In genomic region chr16:56058151-56058550, GRCm38 (mm10) we compare ENCODE assay signal across 33 mouse cellular contexts. TPM values are rescaled to one million over a fixed set of nuclear protein-coding genes. Genes with fewer than 3 reads are reported as not detected.
DNase-seq lines count a peak whose midpoint lies in the region; ATAC-seq lines count a peak whose summit lies in the region.
"Had no signal": no experiment of that assay in that cellular context is flagged by ENCODE, and none has a peak within 500 bp of the region (broad histone marks: within the 10 kb centered on the region; RNA-seq: fewer than 3 reads in every experiment).

No protein-coding gene starts in this region.

- H3K27me3 ChIP-seq in forebrain, embryonic 10.5 days (ENCODE audit: poor library complexity, severe bottlenecking) = no peaks in the 10 kb centered on the region
- no peaks in the 10 kb centered on the region for H3K27me3 ChIP-seq in forebrain, embryonic 12.5 days
- no peaks in the 10 kb centered on the region for H3K27me3 ChIP-seq in liver, embryonic 13.5 days
- no peaks in the 10 kb centered on the region for H3K27me3 ChIP-seq in liver, embryonic 11.5 days (replicated peaks; ENCODE audit: control insufficient read depth, insufficient read depth, low read length)
- H3K27me3 ChIP-seq in forebrain, embryonic 14.5 days (replicated peaks; ENCODE audit: control insufficient read depth, insufficient read depth, low read length) = no peaks in the 10 kb centered on the region
- H3K27me3 ChIP-seq in midbrain, embryonic 16.5 days (ENCODE audit: control insufficient read depth, insufficient read depth, low read depth, low read length) = no peaks in the 10 kb centered on the region
- H3K27me3 ChIP-seq: CH12.LX; heart, embryonic 15.5 days; hindbrain, embryonic 12.5 days; kidney, embryonic 15.5 days; neural tube, embryonic 12.5 days had no signal

- H3K9ac ChIP-seq in forebrain, embryonic 12.5 days = no peak overlapping the region
- H3K9ac ChIP-seq in liver, embryonic 13.5 days = no peak overlapping the region
- no peak overlapping the region for H3K9ac ChIP-seq in liver, embryonic 11.5 days (ENCODE audit: low read depth, low read length)
- no peak overlapping the region for H3K9ac ChIP-seq in forebrain, embryonic 14.5 days (ENCODE audit: low read length)
- no peak overlapping the region for H3K9ac ChIP-seq in midbrain, embryonic 16.5 days (ENCODE audit: low read depth, low read length)
- H3K9ac ChIP-seq: heart, embryonic 15.5 days; hindbrain, embryonic 12.5 days; kidney, embryonic 15.5 days; liver, embryonic 14.5 days; neural tube, embryonic 12.5 days had no signal

- H3K4me3 ChIP-seq in forebrain, embryonic 10.5 days = no peak overlapping the region
- H3K4me3 ChIP-seq in forebrain, embryonic 12.5 days (replicated peaks) = no peak overlapping the region
- no peak overlapping the region for H3K4me3 ChIP-seq in liver, embryonic 13.5 days (replicated peaks)
- H3K4me3 ChIP-seq in liver, embryonic 11.5 days (ENCODE audit: low read depth, low read length) = no peak overlapping the region
- no peak overlapping the region for H3K4me3 ChIP-seq in forebrain, embryonic 14.5 days (ENCODE audit: low read depth, low read length)
- no peak overlapping the region for H3K4me3 ChIP-seq in midbrain, embryonic 16.5 days (ENCODE audit: low read depth, low read length)
- H3K4me3 ChIP-seq: gastrocnemius, adult 2 months; heart, adult 2 months; heart, embryonic 15.5 days; hindbrain, embryonic 12.5 days; kidney, embryonic 15.5 days; layer of hippocampus, adult 2 months; myocyte; neural tube, embryonic 12.5 days had no signal

- H3K4me1 ChIP-seq in forebrain, embryonic 10.5 days = peaks cover 27% of the 10 kb centered on the region
- peaks cover 13% of the 10 kb centered on the region for H3K4me1 ChIP-seq in forebrain, embryonic 12.5 days
- H3K4me1 ChIP-seq in liver, embryonic 13.5 days (replicated peaks) = peaks cover 6% of the 10 kb centered on the region
- H3K4me1 ChIP-seq in liver, embryonic 11.5 days (replicated peaks; ENCODE audit: control insufficient read depth, insufficient read depth, low read length) = no peaks in the 10 kb centered on the region
- H3K4me1 ChIP-seq in forebrain, embryonic 14.5 days (ENCODE audit: control insufficient read depth, insufficient read depth, low read length) = peaks cover 2% of the 10 kb centered on the region; the same call in 1 of the 2 replicates
- H3K4me1 ChIP-seq in midbrain, embryonic 16.5 days (ENCODE audit: control insufficient read depth, insufficient read depth, low read length) = 0 out of 2 replicates have a peak, but pooled peaks cover 2% of the 10 kb centered on the region
- H3K4me1 ChIP-seq: heart, embryonic 15.5 days; hindbrain, embryonic 12.5 days; kidney, embryonic 15.5 days; neural tube, embryonic 12.5 days had no signal

- no peak for DNase-seq in forebrain, embryonic 10.5 days (ENCODE audit: extremely low spot score, low spot score)
- DNase-seq in liver, embryonic 13.5 days = no peak
- DNase-seq in liver, embryonic 11.5 days (ENCODE audit: low spot score) = no peak
- no peak for DNase-seq in forebrain, embryonic 14.5 days (ENCODE audit: low spot score)
- DNase-seq in layer of hippocampus, postnatal 36 days = no peak
- DNase-seq in right cerebral cortex, adult 18-20 months = no peak
- DNase-seq: adrenal gland, adult 8-10 months; cerebellum, adult 2 months; cerebellum, postnatal 14 days; gastrocnemius, adult 2 months; gastrocnemius, postnatal 36 days; heart, adult 2 months; kidney, adult 18-20 months; kidney, postnatal 25 days; left cerebral cortex, postnatal 4 days; lung, adult 2 months; lung, postnatal 10 days; right cerebral cortex, postnatal 4 days; thymus, adult 2 months; thymus, postnatal 4 days had no signal

- ATAC-seq in forebrain, embryonic 12.5 days (ENCODE audit: low FRiP score) = no peak
- 0 out of 2 replicates have a peak, but pooled peaks have one; percentile 48 for ATAC-seq in liver, embryonic 13.5 days (ENCODE audit: low read depth)
- ATAC-seq in liver, embryonic 11.5 days (replicated peaks; ENCODE audit: low FRiP score) = no peak
- 0 out of 2 replicates have a peak, but pooled peaks have one; percentile 22 for ATAC-seq in forebrain, embryonic 14.5 days
- no peak for ATAC-seq in midbrain, embryonic 16.5 days
- ATAC-seq: inflammation-experienced regulatory T-cells, adult 6 months had no signal

- no peaks in the 10 kb centered on the region for H3K36me3 ChIP-seq in forebrain, embryonic 10.5 days (replicated peaks)
- H3K36me3 ChIP-seq in forebrain, embryonic 12.5 days (replicated peaks) = no peaks in the 10 kb centered on the region
- no peaks in the 10 kb centered on the region for H3K36me3 ChIP-seq in liver, embryonic 13.5 days
- H3K36me3 ChIP-seq in liver, embryonic 11.5 days (ENCODE audit: control insufficient read depth, insufficient read depth, low read length) = no peaks in the 10 kb centered on the region
- no peaks in the 10 kb centered on the region for H3K36me3 ChIP-seq in forebrain, embryonic 14.5 days (ENCODE audit: control insufficient read depth, insufficient read depth, low read length)
- H3K36me3 ChIP-seq in midbrain, embryonic 16.5 days (ENCODE audit: control insufficient read depth, insufficient read depth, low read length) = no peaks in the 10 kb centered on the region
- H3K36me3 ChIP-seq: G1E; heart, embryonic 15.5 days; hindbrain, embryonic 12.5 days; kidney, embryonic 15.5 days; neural tube, embryonic 12.5 days had no signal

- WGBS in forebrain, embryonic 10.5 days = 77% methylated on average over 10 of the region's 10 CpGs
- WGBS in forebrain, embryonic 12.5 days = 71% methylated on average over 10 of the region's 10 CpGs
- WGBS in liver, embryonic 13.5 days (ENCODE audit: insufficient replicate concordance) = 62% methylated on average over 10 of the region's 10 CpGs
- 75% methylated on average over 10 of the region's 10 CpGs for WGBS in liver, embryonic 11.5 days
- 82% methylated on average over 10 of the region's 10 CpGs for WGBS in forebrain, embryonic 14.5 days
- WGBS in midbrain, embryonic 16.5 days = 62% methylated on average over 10 of the region's 10 CpGs

- H3K9me3 ChIP-seq in forebrain, embryonic 10.5 days = no peaks in the 10 kb centered on the region
- H3K9me3 ChIP-seq in forebrain, embryonic 12.5 days = no peaks in the 10 kb centered on the region
- H3K9me3 ChIP-seq in liver, embryonic 13.5 days (replicated peaks) = no peaks in the 10 kb centered on the region
- H3K9me3 ChIP-seq in liver, embryonic 11.5 days (ENCODE audit: control insufficient read depth, low read length) = no peaks in the 10 kb centered on the region
- no peaks in the 10 kb centered on the region for H3K9me3 ChIP-seq in forebrain, embryonic 14.5 days (replicated peaks; ENCODE audit: control insufficient read depth, low read length)
- H3K9me3 ChIP-seq in midbrain, embryonic 16.5 days (replicated peaks; ENCODE audit: control insufficient read depth, low read length, poor library complexity, severe bottlenecking) = no peaks in the 10 kb centered on the region
- H3K9me3 ChIP-seq: G1E; heart, embryonic 15.5 days; hindbrain, embryonic 12.5 days; kidney, embryonic 15.5 days; neural tube, embryonic 12.5 days had no signal

- H3K27ac ChIP-seq in forebrain, embryonic 10.5 days = peak overlapping the region; percentile 68
- no peak overlapping the region for H3K27ac ChIP-seq in forebrain, embryonic 12.5 days
- H3K27ac ChIP-seq in liver, embryonic 13.5 days = no peak overlapping the region
- no peak overlapping the region for H3K27ac ChIP-seq in liver, embryonic 11.5 days (ENCODE audit: low read depth, low read length)
- H3K27ac ChIP-seq in forebrain, embryonic 14.5 days (ENCODE audit: low read depth, low read length) = peak overlapping the region; percentile 55; the same call in 1 of the 2 replicates
- peak overlapping the region; percentile 68 for H3K27ac ChIP-seq in midbrain, embryonic 16.5 days (ENCODE audit: low read length)
- H3K27ac ChIP-seq: gastrocnemius, adult 2 months; heart, adult 2 months; heart, embryonic 15.5 days; hindbrain, embryonic 12.5 days; kidney, embryonic 15.5 days; layer of hippocampus, adult 2 months; liver, embryonic 14.5 days; neural tube, embryonic 12.5 days; stomach, postnatal 0 days had no signal

- H3K4me2 ChIP-seq in forebrain, embryonic 12.5 days = no peak overlapping the region
- no peak overlapping the region for H3K4me2 ChIP-seq in liver, embryonic 13.5 days
- H3K4me2 ChIP-seq in liver, embryonic 11.5 days = no peak overlapping the region
- no peak overlapping the region for H3K4me2 ChIP-seq in forebrain, embryonic 14.5 days (ENCODE audit: low read length)
- peak overlapping the region; percentile 29; the same call in 1 of the 2 replicates for H3K4me2 ChIP-seq in midbrain, embryonic 16.5 days (ENCODE audit: low read length)
- H3K4me2 ChIP-seq: heart, embryonic 15.5 days; hindbrain, embryonic 12.5 days; kidney, embryonic 15.5 days; neural tube, embryonic 12.5 days had no signal

RNA-seq across cellular contexts. Expression of gene Senp7, which starts 10.0 kb away (rescaled TPM):
- 28.7 and 29.2 TPM in 2 replicates for polyA plus RNA-seq in forebrain, embryonic 10.5 days (2016; fragmentation: Nextera tagmentation; extraction: Ambion mirVana)
- polyA plus RNA-seq in forebrain, embryonic 12.5 days (2016; fragmentation: Nextera tagmentation; extraction: Ambion mirVana) = 43.8 and 49.2 TPM in 2 replicates
- polyA plus RNA-seq in liver, embryonic 13.5 days (2015; fragmentation: Nextera tagmentation; extraction: Ambion mirVana) = 18.2 and 20.9 TPM in 2 replicates
- polyA plus RNA-seq in liver, embryonic 11.5 days (2014; fragmentation: Nextera tagmentation; extraction: Ambion mirVana) = 24.1 and 29.2 TPM in 2 replicates
- 47.5 and 52.2 TPM in 2 replicates for polyA plus RNA-seq in forebrain, embryonic 14.5 days (2014; fragmentation: Nextera tagmentation; extraction: Ambion mirVana)
- polyA plus RNA-seq in midbrain, embryonic 16.5 days (2015; fragmentation: Nextera tagmentation; extraction: Ambion mirVana) = 55.4 and 63.5 TPM in 2 replicates
- total RNA-seq in layer of hippocampus, postnatal 36 days (2021) = 10 to 100 TPM; 50.3 to 51.2 TPM

RNA-seq across cellular contexts. Expression of gene Trmt10c, which starts 20.5 kb away (rescaled TPM):
- polyA plus RNA-seq in forebrain, embryonic 10.5 days (2016; fragmentation: Nextera tagmentation; extraction: Ambion mirVana) = 33.9 and 35.6 TPM in 2 replicates
- polyA plus RNA-seq in forebrain, embryonic 12.5 days (2016; fragmentation: Nextera tagmentation; extraction: Ambion mirVana) = 29.5 and 31.0 TPM in 2 replicates
- polyA plus RNA-seq in liver, embryonic 13.5 days (2015; fragmentation: Nextera tagmentation; extraction: Ambion mirVana) = 20.0 and 24.3 TPM in 2 replicates
- polyA plus RNA-seq in liver, embryonic 11.5 days (2014; fragmentation: Nextera tagmentation; extraction: Ambion mirVana) = 38.5 and 41.8 TPM in 2 replicates
- polyA plus RNA-seq in forebrain, embryonic 14.5 days (2014; fragmentation: Nextera tagmentation; extraction: Ambion mirVana) = 28.1 and 29.8 TPM in 2 replicates
- 18.4 and 20.1 TPM in 2 replicates for polyA plus RNA-seq in midbrain, embryonic 16.5 days (2015; fragmentation: Nextera tagmentation; extraction: Ambion mirVana)
- total RNA-seq in layer of hippocampus, postnatal 36 days (2021) = 10 to 100 TPM; 10.3 to 11.4 TPM

RNA-seq across cellular contexts. Expression of gene Pcnp, which starts 28.6 kb away (rescaled TPM):
- polyA plus RNA-seq in forebrain, embryonic 10.5 days (2016; fragmentation: Nextera tagmentation; extraction: Ambion mirVana) = 330 and 358 TPM in 2 replicates
- 316 and 329 TPM in 2 replicates for polyA plus RNA-seq in forebrain, embryonic 12.5 days (2016; fragmentation: Nextera tagmentation; extraction: Ambion mirVana)
- 126 and 153 TPM in 2 replicates for polyA plus RNA-seq in liver, embryonic 13.5 days (2015; fragmentation: Nextera tagmentation; extraction: Ambion mirVana)
- polyA plus RNA-seq in liver, embryonic 11.5 days (2014; fragmentation: Nextera tagmentation; extraction: Ambion mirVana) = 195 and 210 TPM in 2 replicates
- polyA plus RNA-seq in forebrain, embryonic 14.5 days (2014; fragmentation: Nextera tagmentation; extraction: Ambion mirVana) = 252 and 255 TPM in 2 replicates
- 216 and 227 TPM in 2 replicates for polyA plus RNA-seq in midbrain, embryonic 16.5 days (2015; fragmentation: Nextera tagmentation; extraction: Ambion mirVana)
- 100 to 1,000 TPM; 153 to 157 TPM for total RNA-seq in layer of hippocampus, postnatal 36 days (2021)

Comparison
In these comparisons a context has a peak if more than half of its experiments do, and no peak if none do; other contexts are left out.
1. H3K27ac ChIP-seq: peak in forebrain, embryonic 10.5 days (single experiment), forebrain, embryonic 14.5 days (single experiment) and midbrain, embryonic 16.5 days (single experiment); none in forebrain, embryonic 12.5 days (single experiment), liver, embryonic 13.5 days (single experiment) and liver, embryonic 11.5 days (single experiment).
2. ATAC-seq: peak in liver, embryonic 13.5 days (single experiment) and forebrain, embryonic 14.5 days (single experiment); none in forebrain, embryonic 12.5 days (single experiment), liver, embryonic 11.5 days (single experiment) and midbrain, embryonic 16.5 days (single experiment).